Mouse (Mus musculus) CD8-positive naive resting alpha-beta T cell, adult 2 months (primary cell): ENCODE results near the gene Itgal.

ENCODE experiments used
- DNase-seq, 2 experiments: peaks; one replicate each; pipeline ENCODE4 v3.0.0; 2022; ENCODE audit warnings: low read depth in 2 of 2, low spot score in 2 of 2

Gene Itgal

DNA sequence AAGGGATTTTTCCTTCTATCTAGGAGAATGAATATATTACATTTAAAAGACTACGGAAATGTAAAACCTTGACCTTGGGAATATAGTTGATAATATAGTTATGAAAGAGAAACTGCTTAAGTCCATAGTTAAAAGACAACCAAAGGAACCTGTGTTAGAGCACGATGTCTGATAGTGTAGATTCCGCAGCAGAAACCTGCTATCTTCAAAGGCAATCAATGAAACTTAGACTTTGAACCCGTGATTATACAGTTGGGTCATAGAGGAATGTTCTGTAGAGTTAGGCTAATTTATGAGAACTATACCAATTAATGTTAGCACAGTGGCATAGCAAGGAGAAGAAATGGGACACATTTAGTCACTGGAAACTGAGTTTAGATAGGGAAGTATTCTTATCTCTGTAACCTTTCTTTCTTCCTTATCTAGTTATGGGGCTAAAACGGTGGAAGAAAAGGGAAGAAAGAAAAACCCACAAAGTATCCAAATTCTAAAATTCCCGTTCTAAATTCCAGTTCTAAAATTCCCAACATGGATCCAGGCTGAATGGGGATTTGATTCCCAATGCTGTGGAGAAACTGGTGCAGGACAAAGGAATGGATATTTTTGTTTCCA lies 82.4 kb downstream of the Itgal start:
- DNase-seq, result no peak
